Mouse (Mus musculus) heart, postnatal 0 days (tissue): ENCODE data around the gene Runx2. TPM values are rescaled to one million over a fixed set of nuclear protein-coding genes. Genes with fewer than 3 reads are reported as not detected.

Experiments used
- ATAC-seq: fragments of 200-750 bp; cut with Nextera tagmentation; 2 replicates; pipeline ENCODE4 v1.8.0; 2017; ENCODE audit warnings: low read depth, moderate number of reproducible peaks, moderate library complexity; ENCODE audit not compliant: insufficient read depth
- DNase-seq: peaks from one replicate; pipeline ENCODE4 v3.0.0-alpha.2; 2016; ENCODE audit warnings: low spot score
- H3K27ac ChIP-seq: fragments of 300-500 bp; sonication (generic); 2 replicates; pipeline ENCODE4 v1.5.1; 2014; ENCODE audit warnings: low read depth, mild to moderate bottlenecking
- H3K27me3 ChIP-seq: fragments of 300-500 bp; sonication (generic); 2 replicates; pipeline ENCODE4 v1.6.1; 2014; ENCODE audit warnings: low read length, mixed read lengths; ENCODE audit not compliant: control insufficient read depth, insufficient read depth
- H3K36me3 ChIP-seq: fragments of 300-500 bp; sonication (generic); replicated peaks from 2 replicates; pipeline ENCODE4 v1.6.1; 2014; ENCODE audit warnings: low read length, mixed read lengths; ENCODE audit not compliant: control insufficient read depth, insufficient read depth
- H3K4me1 ChIP-seq: fragments of 300-500 bp; sonication (generic); 2 replicates; pipeline ENCODE4 v1.6.1; 2014; ENCODE audit warnings: antibody characterized with exemption; ENCODE audit not compliant: control insufficient read depth, insufficient read depth
- H3K4me2 ChIP-seq: fragments of 300-500 bp; sonication (generic); 2 replicates; pipeline ENCODE4 v1.6.1; 2014; ENCODE audit warnings: low read depth, mild to moderate bottlenecking, low read length, moderate library complexity
- H3K4me3 ChIP-seq: fragments of 300-500 bp; sonication (generic); 2 replicates; pipeline ENCODE4 v1.5.1; 2014; ENCODE audit warnings: low read depth, low read length
- H3K9ac ChIP-seq: fragments of 300-500 bp; sonication (generic); replicated peaks from 2 replicates; pipeline ENCODE4 v1.6.1; 2014; ENCODE audit warnings: low read depth, low read length, mixed read lengths
- H3K9me3 ChIP-seq: fragments of 300-500 bp; sonication (generic); replicated peaks from 2 replicates; pipeline ENCODE4 v1.6.1; 2016; ENCODE audit warnings: low read length; ENCODE audit not compliant: control insufficient read depth
- CTCF ChIP-seq: IDR thresholded peaks from 2 replicates; pipeline ENCODE4 v1.5.1; 2016; ENCODE audit warnings: antibody characterized with exemption, control low read depth, low read depth
- EP300 ChIP-seq: IDR thresholded peaks from 2 replicates; pipeline ENCODE4 v1.6.1; 2016; ENCODE audit warnings: antibody characterized with exemption, low read depth
- WGBS: fragments of 180-500 bp; shearing (Covaris S2); extraction: QIAGEN DNeasy Blood & Tissue Kit; methylation state at CpG from one replicate; pipeline ENCODE4 v1.1.7; 2014; 5-methylcytosine and 5-hydroxymethylcytosine counted together
- polyA plus RNA-seq: library from polyadenylated mRNA; unstranded; fragments of >200 nt; fragmentation: Nextera tagmentation; extraction: Ambion mirVana; gene quantifications from 2 replicates; pipeline ENCODE4 v1.2.1, GENCODE M21; 2015
- total RNA-seq: library from RNA; depleted of rRNA; stranded (reverse); fragments of >200 nt; gene quantifications from 2 replicates; pipeline ENCODE4 v1.2.3, GENCODE M21; 2014; ENCODE audit warnings: low replicate concordance

Gene Runx2
- total and polyA plus RNA-seq, 2 experiments from 2014 or later, result 0.04 TPM; not detected in 1

DNA sequence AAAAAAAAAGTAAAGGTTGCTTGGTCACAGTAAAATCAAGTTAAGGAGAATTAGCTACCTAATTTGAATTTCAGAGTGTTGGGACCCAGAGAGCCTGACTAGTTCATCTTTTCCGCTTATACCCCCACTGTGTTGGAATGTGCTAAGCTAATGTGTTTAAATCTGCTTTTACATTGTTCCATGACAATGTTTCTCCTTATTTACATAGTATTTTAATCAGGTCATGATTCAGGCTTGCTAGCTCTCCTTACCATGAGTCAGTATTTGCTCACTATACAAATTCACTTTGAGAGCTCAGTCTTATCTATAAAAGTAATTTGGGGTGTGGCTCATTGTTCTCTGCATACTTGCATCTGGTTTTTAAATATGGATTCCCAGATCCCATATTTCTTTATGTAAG, 47.2 kb downstream of the Runx2 start:
- Histone ChIP-seq H3K27me3 (no peaks in the 10 kb centered on the region), H3K4me3 (no peak overlapping the region), H3K9ac (no peak overlapping the region), H3K4me1 (no peaks in the 10 kb centered on the region), H3K9me3 (no peaks in the 10 kb centered on the region), H3K27ac (no peak overlapping the region), H3K4me2 (no peak overlapping the region), H3K36me3 (no peaks in the 10 kb centered on the region)
- TF ChIP-seq EP300 (no peak), CTCF (no peak)
- no peak for DNase-seq
- no peak for ATAC-seq
- WGBS, result 91% methylated on average over 1 of the region's 1 CpGs

DNA sequence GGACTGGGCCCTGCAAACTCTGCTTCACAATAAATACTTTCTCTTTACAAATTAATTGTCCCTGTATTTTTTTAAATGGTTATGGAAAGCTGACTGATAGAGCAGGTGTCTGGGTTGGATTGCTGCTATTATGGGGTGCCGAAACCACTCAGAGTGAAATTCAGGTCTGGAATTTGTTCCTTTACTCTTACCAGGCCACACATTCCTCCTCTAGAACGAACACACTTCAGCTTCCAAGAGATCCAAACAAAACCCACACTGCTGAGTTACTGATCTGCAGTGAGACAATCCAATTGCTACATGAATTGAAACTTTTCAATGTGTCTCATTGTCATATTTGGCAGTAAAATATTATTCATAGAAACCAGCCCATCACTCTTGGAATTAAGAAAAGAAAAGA, 47.6 kb downstream of the Runx2 start:
- Histone ChIP-seq H3K4me1 (no peaks in the 10 kb centered on the region), H3K4me2 (no peak overlapping the region), H3K4me3 (no peak overlapping the region), H3K9me3 (no peaks in the 10 kb centered on the region), H3K27ac (no peak overlapping the region), H3K27me3 (no peaks in the 10 kb centered on the region), H3K36me3 (no peaks in the 10 kb centered on the region), H3K9ac (no peak overlapping the region)
- 54% methylated on average over 2 of the region's 2 CpGs for WGBS
- TF ChIP-seq CTCF (no peak), EP300 (no peak)
- ATAC-seq, result no peak
- DNase-seq, result no peak

DNA sequence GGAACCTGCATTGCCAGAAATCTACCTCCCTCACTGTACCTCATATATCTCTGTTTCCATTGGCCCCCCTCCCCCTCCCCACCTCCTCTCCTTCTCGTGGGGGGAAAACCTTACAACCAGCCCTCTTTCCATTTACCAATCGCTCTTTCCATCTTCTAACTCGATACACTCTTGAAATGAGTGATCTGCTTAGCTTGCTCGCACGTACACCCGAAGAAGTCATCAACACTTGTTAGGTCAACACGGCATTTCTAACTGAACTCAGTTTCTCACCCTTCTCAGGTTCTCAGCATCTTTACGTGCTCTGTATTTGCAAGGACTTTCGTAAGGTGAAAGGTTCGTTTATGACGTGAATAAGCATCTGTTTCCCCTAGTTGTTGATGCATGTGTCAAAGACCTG, 48.3 kb downstream of the Runx2 start:
- H3K4me2 ChIP-seq, result no peak overlapping the region
- H3K4me3 ChIP-seq, result no peak overlapping the region
- TF ChIP-seq EP300 (no peak), CTCF (no peak)
- ATAC-seq (no peak), DNase-seq (no peak)
- H3K9me3 ChIP-seq, result no peaks in the 10 kb centered on the region
- no peaks in the 10 kb centered on the region for H3K27me3 ChIP-seq
- H3K36me3 ChIP-seq, result no peaks in the 10 kb centered on the region
- H3K4me1 ChIP-seq, result no peaks in the 10 kb centered on the region
- H3K27ac ChIP-seq, result no peak overlapping the region
- H3K9ac ChIP-seq, result no peak overlapping the region
- WGBS, result 83% methylated on average over 11 of the region's 11 CpGs

DNA sequence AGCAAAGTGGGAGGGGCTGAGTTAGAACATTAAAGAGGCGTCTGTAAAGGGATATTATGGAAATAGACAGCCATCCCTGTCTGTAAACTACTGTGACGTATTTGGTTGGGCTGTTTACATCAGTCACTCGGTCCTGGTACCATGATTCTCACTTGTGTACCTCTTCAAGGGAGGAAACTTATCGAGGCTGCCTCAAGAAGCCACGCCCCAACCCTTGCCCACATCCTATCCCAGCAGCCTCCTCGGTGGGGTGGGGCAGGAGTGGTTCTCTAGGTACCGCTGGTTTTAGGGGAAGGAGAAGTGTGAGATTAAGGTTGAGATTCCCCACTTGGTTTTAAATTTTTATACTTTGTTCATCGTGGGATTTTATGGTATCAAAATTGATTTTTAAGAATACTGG, 69.2 kb downstream of the Runx2 start:
- no peak overlapping the region for H3K27ac ChIP-seq
- DNase-seq, result no peak
- ATAC-seq, result no peak
- WGBS, result 84% methylated on average over 8 of the region's 8 CpGs
- H3K4me3 ChIP-seq, result no peak overlapping the region
- H3K27me3 ChIP-seq, result peaks cover 2% of the 10 kb centered on the region; the same call in 1 of the 2 replicates
- TF ChIP-seq CTCF (no peak), EP300 (no peak)
- no peak overlapping the region for H3K9ac ChIP-seq
- H3K36me3 ChIP-seq, result no peaks in the 10 kb centered on the region
- no peaks in the 10 kb centered on the region for H3K4me1 ChIP-seq
- no peak overlapping the region for H3K4me2 ChIP-seq
- no peaks in the 10 kb centered on the region for H3K9me3 ChIP-seq

DNA sequence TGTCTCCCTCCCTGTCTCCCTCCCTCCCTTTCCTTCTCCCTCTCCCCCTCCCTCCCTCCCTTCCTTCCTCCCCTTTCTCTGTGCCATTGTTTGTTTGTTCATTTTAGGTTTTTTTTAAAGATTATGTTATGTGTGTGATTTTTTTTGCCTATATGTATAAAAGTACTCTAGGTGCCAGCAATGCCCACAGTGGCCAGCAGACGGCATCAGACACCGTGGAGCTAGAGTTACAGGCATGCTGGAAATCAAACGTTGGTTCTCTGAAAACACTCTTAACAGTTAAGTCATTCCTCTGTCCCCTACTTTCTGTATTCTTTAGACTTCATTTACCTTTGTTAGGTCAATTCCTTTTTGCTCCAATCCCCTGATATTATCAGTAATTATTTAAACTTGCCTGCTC, 70.8 kb downstream of the Runx2 start:
- Histone ChIP-seq H3K4me2 (no peak overlapping the region), H3K27ac (no peak overlapping the region), H3K4me3 (no peak overlapping the region), H3K36me3 (no peaks in the 10 kb centered on the region), H3K9ac (no peak overlapping the region), H3K27me3 (peaks cover 16% of the 10 kb centered on the region), H3K9me3 (no peaks in the 10 kb centered on the region), H3K4me1 (no peaks in the 10 kb centered on the region)
- DNase-seq, result no peak
- TF ChIP-seq EP300 (no peak), CTCF (peak; percentile 40)
- no peak for ATAC-seq
- 53% methylated on average over 3 of the region's 3 CpGs for WGBS

DNA sequence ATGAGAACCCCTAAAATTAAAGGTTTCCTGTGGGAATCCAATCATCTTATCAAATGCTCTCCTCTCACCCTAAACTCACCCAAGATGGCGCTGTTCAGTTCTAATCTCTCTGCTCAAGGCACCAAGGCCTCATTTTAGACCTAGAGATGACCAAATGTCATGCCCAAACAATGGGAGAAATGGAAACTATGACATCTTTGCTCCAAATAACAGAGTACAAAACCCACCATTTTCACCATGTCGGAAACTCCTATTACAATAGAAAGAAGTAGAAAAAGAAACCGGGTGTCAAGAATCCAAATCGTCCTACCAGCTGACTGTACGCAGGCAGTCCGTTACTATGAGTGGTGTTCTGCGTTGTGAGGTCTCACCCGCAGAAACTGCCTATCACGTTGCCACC, 72.4 kb downstream of the Runx2 start:
- Histone ChIP-seq H3K9me3 (no peaks in the 10 kb centered on the region), H3K36me3 (no peaks in the 10 kb centered on the region), H3K27me3 (peaks cover 31% of the 10 kb centered on the region), H3K27ac (no peak overlapping the region), H3K9ac (no peak overlapping the region), H3K4me2 (no peak overlapping the region), H3K4me3 (no peak overlapping the region), H3K4me1 (no peaks in the 10 kb centered on the region)
- no peak for ATAC-seq
- no peak for DNase-seq
- WGBS, result 86% methylated on average over 9 of the region's 9 CpGs
- TF ChIP-seq CTCF, result no peak
- no peak for TF ChIP-seq EP300
